Mouse (Mus musculus): ENCODE measurements around the gene 2700097O09Rik. TPM values are rescaled to one million over a fixed set of nuclear protein-coding genes. Genes with fewer than 3 reads are reported as not detected.
"Not testable (repeated sequence)": the region's sequence is repeated elsewhere in the genome, so short reads cannot be mapped to it uniquely, and the experiment has no call there.

The 2700097O09Rik gene
- 7.0 and 8.2 TPM in 2 replicates for polyA plus RNA-seq (2012; rRNA removed)

GRCm38 (mm10) chr12:55079726-55080600, at the start of gene 2700097O09Rik, which contains the start of gene Srp54a:
TSS of gene 2700097O09Rik (minus strand) at chr12:55080110.
TSS of gene Srp54a (plus strand) at chr12:55080262.
- peak; percentile 65 for DNase-seq (ENCODE audit: low read depth, low spot score)
- under 1% methylated on average over 60 of the region's 60 CpGs for WGBS

GRCm38 (mm10) chr12:55124731-55125130, 44.8 kb upstream of the 2700097O09Rik start:
- not testable (repeated sequence) for DNase-seq (ENCODE audit: low read depth, low spot score)
- WGBS = no CpG with 5 or more reads among the region's 18 CpGs

GRCm38 (mm10) chr12:55124242-55124641, 44.3 kb upstream of the 2700097O09Rik start, which contains the start of gene Fam177a:
TSS of gene Fam177a (plus strand) at chr12:55124469.
- WGBS = no CpG with 5 or more reads among the region's 40 CpGs
- DNase-seq (ENCODE audit: low read depth, low spot score) = not testable (repeated sequence)

- not testable (repeated sequence) for DNase-seq (ENCODE audit: low read depth, low spot score)
- no CpG with 5 or more reads among the region's 7 CpGs for WGBS
These were observed 32.7 kb upstream of the 2700097O09Rik start for GRCm38 (mm10) chr12:55112616-55113015.

- 74% methylated on average over 2 of the region's 7 CpGs for WGBS
- DNase-seq (ENCODE audit: low read depth, low spot score) = not testable (repeated sequence)
These were observed 12.2 kb upstream of the 2700097O09Rik start for GRCm38 (mm10) chr12:55092127-55092526.

- not testable (repeated sequence) for DNase-seq (ENCODE audit: low read depth, low spot score)
These were observed 662 bp upstream of the 2700097O09Rik start for GRCm38 (mm10) chr12:55080601-55080942.

GRCm38 (mm10) chr12:55078706-55079105, 1.2 kb downstream of the 2700097O09Rik start:
- WGBS = 15% methylated on average over 2 of the region's 2 CpGs
- DNase-seq (ENCODE audit: low read depth, low spot score) = not testable (repeated sequence)

More at GRCm38 (mm10) chr12:55080601-55080942, 662 bp upstream of the 2700097O09Rik start:
- WGBS = under 1% methylated on average over 25 of the region's 25 CpGs

GRCm38 (mm10) chr12:55075296-55075695, 4.6 kb downstream of the 2700097O09Rik start:
- no peak for DNase-seq (ENCODE audit: low read depth, low spot score)
- 97% methylated on average over 2 of the region's 2 CpGs for WGBS

GRCm38 (mm10) chr12:55073686-55074085, 6.2 kb downstream of the 2700097O09Rik start:
- WGBS = 94% methylated on average over 7 of the region's 7 CpGs
- no peak for DNase-seq (ENCODE audit: low read depth, low spot score)

GRCm38 (mm10) chr12:55072495-55072894, 7.4 kb downstream of the 2700097O09Rik start:
- 72% methylated on average over 4 of the region's 4 CpGs for WGBS
- no peak for DNase-seq (ENCODE audit: low read depth, low spot score)

GRCm38 (mm10) chr12:55062141-55062540, 17.8 kb downstream of the 2700097O09Rik start:
- no peak for DNase-seq (ENCODE audit: low read depth, low spot score)
- 61% methylated on average over 1 of the region's 1 CpGs for whole genome bisulfite sequencing

- 59% methylated on average over 10 of the region's 10 CpGs for WGBS
- DNase-seq (ENCODE audit: low read depth, low spot score) = no peak
These were observed 18.9 kb downstream of the 2700097O09Rik start for GRCm38 (mm10) chr12:55061006-55061405.

GRCm38 (mm10) chr12:55060212-55060898, 19.6 kb downstream of the 2700097O09Rik start:
- 66% methylated on average over 6 of the region's 6 CpGs for WGBS
- DNase-seq (ENCODE audit: low read depth, low spot score) = no peak

GRCm38 (mm10) chr12:55059812-55060211, 20.1 kb downstream of the 2700097O09Rik start:
- 33% methylated on average over 3 of the region's 3 CpGs for WGBS
- DNase-seq (ENCODE audit: low read depth, low spot score) = no peak

GRCm38 (mm10) chr12:55058865-55059615, 20.9 kb downstream of the 2700097O09Rik start:
- WGBS = 69% methylated on average over 6 of the region's 6 CpGs
- no peak for DNase-seq (ENCODE audit: low read depth, low spot score)

GRCm38 (mm10) chr12:55056703-55057102, 23.2 kb downstream of the 2700097O09Rik start:
- DNase-seq (ENCODE audit: low read depth, low spot score) = no peak
- 43% methylated on average over 2 of the region's 2 CpGs for WGBS

GRCm38 (mm10) chr12:55054551-55055241, 25.2 kb downstream of the 2700097O09Rik start:
- 60% methylated on average over 2 of the region's 2 CpGs for WGBS
- DNase-seq (ENCODE audit: low read depth, low spot score) = no peak

- WGBS = 92% methylated on average over 7 of the region's 7 CpGs
These were observed 26.6 kb downstream of the 2700097O09Rik start for GRCm38 (mm10) chr12:55053267-55053666.

More at GRCm38 (mm10) chr12:55053267-55053666, 26.6 kb downstream of the 2700097O09Rik start:
- DNase-seq (ENCODE audit: low read depth, low spot score) = no peak

Data from large intestine, adult 2 months (tissue).